Mouse (Mus musculus) CH12.LX (cell line): Measurements from ENCODE around the gene Wee2. TPM values are rescaled to one million over a fixed set of nuclear protein-coding genes. Genes with fewer than 3 reads are reported as not detected.

Experiments
- DNase-seq: peaks from one replicate; pipeline ENCODE4 v3.0.0-alpha.2; 2013; ENCODE audit errors: extremely low read depth
- H3K27ac ChIP-seq: 2 replicates; pipeline ENCODE4 v1.5.1; 2012; ENCODE audit warnings: low read depth, mild to moderate bottlenecking, control low read depth, moderate library complexity; ENCODE audit not compliant: insufficient read depth
- H3K27me3 ChIP-seq: replicated peaks from 2 replicates; pipeline ENCODE3; 2012; ENCODE audit warnings: inconsistent platforms
- H3K36me3 ChIP-seq, 2 experiments: replicated peaks in 1 of 2; 2 replicates each; pipeline versions ENCODE3 to v1.6.1; 2012; ENCODE audit warnings: inconsistent platforms in 1 of 2, low read length in 1 of 2, mild to moderate bottlenecking in 1 of 2, mixed read lengths in 1 of 2, moderate library complexity in 1 of 2; ENCODE audit not compliant: control insufficient read depth in 1 of 2, insufficient read depth in 1 of 2
- H3K4me1 ChIP-seq, 2 experiments: 2 replicates each; pipeline ENCODE4 v1.6.1; 2012; ENCODE audit warnings: inconsistent platforms in 1 of 2, moderate library complexity in 1 of 2; ENCODE audit not compliant: insufficient read depth in 2 of 2, control insufficient read depth in 1 of 2
- H3K4me2 ChIP-seq: 2 replicates; pipeline ENCODE4 v1.6.1; 2012; ENCODE audit warnings: low read depth, mild to moderate bottlenecking, control low read depth; ENCODE audit not compliant: poor library complexity, insufficient read depth, severe bottlenecking
- H3K4me3 ChIP-seq, 3 experiments: fragments of 150-350 bp in 1 of 3; sonication (generic) in 1 of 3; replicated peaks in 1 of 3; 2 replicates each; pipeline versions ENCODE3 to v1.5.1; 2011 to 2012; ENCODE audit warnings: low read depth in 2 of 3, low read length in 2 of 3, mild to moderate bottlenecking in 2 of 3, moderate library complexity in 2 of 3, control low read depth in 1 of 3, improper control_type of control experiment in 1 of 3, inconsistent platforms in 1 of 3, mixed read lengths in 1 of 3; ENCODE audit not compliant: poor library complexity in 1 of 3
- H3K79me2 ChIP-seq: replicated peaks from 2 replicates; pipeline ENCODE4 v1.6.1; 2012; ENCODE audit warnings: mild to moderate bottlenecking, moderate library complexity; ENCODE audit not compliant: control insufficient read depth, poor library complexity, insufficient read depth, severe bottlenecking; ENCODE audit errors: extremely low read depth
- H3K9ac ChIP-seq: 2 replicates; pipeline ENCODE4 v1.6.1; 2012; ENCODE audit warnings: low read depth, mild to moderate bottlenecking, control low read depth, moderate library complexity; ENCODE audit not compliant: insufficient read depth
- H3K9me3 ChIP-seq: replicated peaks from 2 replicates; pipeline ENCODE3; 2012; ENCODE audit warnings: low read length, inconsistent platforms, mixed read lengths
- BHLHE40 ChIP-seq: IDR thresholded peaks from 2 replicates; pipeline ENCODE4 v1.6.1; 2011; ENCODE audit warnings: mild to moderate bottlenecking, low read depth, low read length, improper control_type of control experiment
- CHD1 ChIP-seq: IDR thresholded peaks from 2 replicates; pipeline ENCODE4 v1.6.1; 2012; ENCODE audit warnings: low read depth, low read length, improper control_type of control experiment, inconsistent platforms
- CHD2 ChIP-seq: IDR thresholded peaks from 2 replicates; pipeline ENCODE4 v1.6.1; 2011; ENCODE audit warnings: low read length, improper control_type of control experiment
- CTCF ChIP-seq, 2 experiments: IDR thresholded peaks in 1 of 2; conservative IDR thresholded peaks in 1 of 2; 2 replicates each; pipeline ENCODE4 v1.5.1; 2011 to 2012; ENCODE audit warnings: low read depth in 2 of 2, low read length in 2 of 2, improper control_type of control experiment in 1 of 2, inconsistent platforms in 1 of 2, mild to moderate bottlenecking in 1 of 2, moderate library complexity in 1 of 2
- E2F4 ChIP-seq: IDR thresholded peaks from 2 replicates; pipeline ENCODE4 v1.6.1; 2011; ENCODE audit warnings: low read depth, low read length, improper control_type of control experiment; ENCODE audit not compliant: insufficient replicate concordance
- ELF1 ChIP-seq: IDR thresholded peaks from 2 replicates; pipeline ENCODE4 v1.6.1; 2014; ENCODE audit warnings: low read depth, mild to moderate bottlenecking, inconsistent platforms, low read length, improper control_type of control experiment
- EP300 ChIP-seq: IDR thresholded peaks from 2 replicates; pipeline ENCODE4 v1.6.1; 2011; ENCODE audit warnings: low read length, improper control_type of control experiment
- ETS1 ChIP-seq: conservative IDR thresholded peaks from 2 replicates; pipeline ENCODE4 v1.6.1; 2012; ENCODE audit warnings: low read depth, mild to moderate bottlenecking, inconsistent platforms, low read length, improper control_type of control experiment, moderate library complexity
- GABPA ChIP-seq: IDR thresholded peaks from 2 replicates; pipeline ENCODE4 v1.6.1; 2012; ENCODE audit warnings: low read depth, low read length, improper control_type of control experiment, inconsistent platforms; ENCODE audit not compliant: insufficient replicate concordance
- HCFC1 ChIP-seq: IDR thresholded peaks from 2 replicates; pipeline ENCODE4 v1.6.1; 2012; ENCODE audit warnings: low read depth, mild to moderate bottlenecking, inconsistent platforms, low read length, improper control_type of control experiment
- IRF4 ChIP-seq: IDR thresholded peaks from 2 replicates; pipeline ENCODE4 v1.6.1; 2014; ENCODE audit warnings: low read depth, mild to moderate bottlenecking, inconsistent platforms, low read length, improper control_type of control experiment
- JUN ChIP-seq: IDR thresholded peaks from 2 replicates; pipeline ENCODE4 v1.6.1; 2011; ENCODE audit warnings: low read depth, mild to moderate bottlenecking, low read length, improper control_type of control experiment, moderate library complexity; ENCODE audit not compliant: insufficient read depth
- JUND ChIP-seq: conservative IDR thresholded peaks from 2 replicates; pipeline ENCODE4 v1.6.1; 2011; ENCODE audit warnings: low read depth, low read length, improper control_type of control experiment
- MAX ChIP-seq: IDR thresholded peaks from 2 replicates; pipeline ENCODE4 v1.6.1; 2011; ENCODE audit warnings: low read length, improper control_type of control experiment
- MAZ ChIP-seq: IDR thresholded peaks from 2 replicates; pipeline ENCODE4 v1.6.1; 2012; ENCODE audit warnings: low read depth, mild to moderate bottlenecking, inconsistent platforms, low read length, improper control_type of control experiment, moderate library complexity
- MEF2A ChIP-seq: IDR thresholded peaks from 2 replicates; pipeline ENCODE4 v1.6.1; 2014; ENCODE audit warnings: low read depth, mild to moderate bottlenecking, inconsistent platforms, low read length, improper control_type of control experiment, borderline replicate concordance
- MXI1 ChIP-seq: IDR thresholded peaks from 2 replicates; pipeline ENCODE4 v1.6.1; 2011; ENCODE audit warnings: mild to moderate bottlenecking, low read depth, low read length, improper control_type of control experiment
- NELFE ChIP-seq: IDR thresholded peaks from 2 replicates; pipeline ENCODE4 v1.6.1; 2011; ENCODE audit warnings: low read depth, low read length, improper control_type of control experiment
- NRF1 ChIP-seq: IDR thresholded peaks from 2 replicates; pipeline ENCODE4 v1.6.1; 2014; ENCODE audit warnings: low read depth, mild to moderate bottlenecking, inconsistent platforms, low read length, improper control_type of control experiment, moderate library complexity
- PAX5 ChIP-seq: IDR thresholded peaks from 2 replicates; pipeline ENCODE4 v1.6.1; 2012; ENCODE audit warnings: low read length, inconsistent platforms, mixed read lengths
- POLR2A ChIP-seq: IDR thresholded peaks from 2 replicates; pipeline ENCODE4 v1.6.1; 2011; ENCODE audit warnings: low read depth, mild to moderate bottlenecking, improper control_type of control experiment, low read length
- POLR2AphosphoS2 ChIP-seq: IDR thresholded peaks from 2 replicates; pipeline ENCODE4 v1.6.1; 2011; ENCODE audit warnings: low read depth, low read length, improper control_type of control experiment
- RAD21 ChIP-seq: IDR thresholded peaks from 2 replicates; pipeline ENCODE4 v1.6.1; 2011; ENCODE audit warnings: low read depth, mild to moderate bottlenecking, low read length, improper control_type of control experiment, moderate library complexity
- RCOR1 ChIP-seq: conservative IDR thresholded peaks from 2 replicates; pipeline ENCODE4 v1.6.1; 2012; ENCODE audit warnings: low read depth, mild to moderate bottlenecking, inconsistent platforms, low read length, improper control_type of control experiment
- SMC3 ChIP-seq: IDR thresholded peaks from 2 replicates; pipeline ENCODE4 v1.6.1; 2011; ENCODE audit warnings: low read depth, low read length, improper control_type of control experiment
- TCF12 ChIP-seq: IDR thresholded peaks from 2 replicates; pipeline ENCODE4 v1.6.1; 2014; ENCODE audit warnings: low read depth, mild to moderate bottlenecking, inconsistent platforms, low read length, improper control_type of control experiment
- UBTF ChIP-seq: IDR thresholded peaks from 2 replicates; pipeline ENCODE4 v1.6.1; 2012; ENCODE audit warnings: low read depth, mild to moderate bottlenecking, inconsistent platforms, low read length, improper control_type of control experiment, moderate library complexity
- USF2 ChIP-seq: conservative IDR thresholded peaks from 2 replicates; pipeline ENCODE4 v1.6.1; 2011; ENCODE audit warnings: low read depth, low read length, improper control_type of control experiment
- ZC3H11A ChIP-seq: IDR thresholded peaks from 2 replicates; pipeline ENCODE4 v1.6.1; 2012; ENCODE audit warnings: low read depth, mild to moderate bottlenecking, inconsistent platforms, low read length, improper control_type of control experiment
- ZKSCAN1 ChIP-seq: IDR thresholded peaks from 2 replicates; pipeline ENCODE4 v1.6.1; 2012; ENCODE audit warnings: low read depth, inconsistent platforms, low read length, improper control_type of control experiment, borderline replicate concordance
- ZMIZ1 ChIP-seq: IDR thresholded peaks from 2 replicates; pipeline ENCODE4 v1.6.1; 2012; ENCODE audit warnings: low read depth, mild to moderate bottlenecking, inconsistent platforms, low read length, improper control_type of control experiment
- ZNF384 ChIP-seq: IDR thresholded peaks from 2 replicates; pipeline ENCODE4 v1.6.1; 2012; ENCODE audit warnings: low read depth, low read length, improper control_type of control experiment, inconsistent platforms
- dilution Hi-C: fragments of 300-500 bp; cut with MboI; formaldehyde crosslinking; loops from 2 replicates; pipeline ENCODE4 v1.14.3; 2020; ENCODE audit warnings: low sequenced_read_pairs; ENCODE audit not compliant: extremely low pct_unique_long_range_greater_than_20kb, extremely low pct_ligation_motif_present
- in situ Hi-C: fragments of 300-500 bp; cut with MboI; formaldehyde crosslinking; loops from 3 replicates; pipeline ENCODE4 v1.14.3; 2019; ENCODE audit warnings: low sequenced_read_pairs, low pct_ligation_motif_present, low pct_unique_long_range_greater_than_20kb, mixed read lengths
- polyA plus RNA-seq: library from polyadenylated mRNA; unstranded; fragments of >175 nt; gene quantifications from 2 replicates; pipeline ENCODE4 v1.2.1, GENCODE M21; 2012; ENCODE audit warnings: low read depth; ENCODE audit not compliant: insufficient read length
- total RNA-seq, 2 experiments: library from RNA; depleted of rRNA; stranded (reverse); fragments of 300-350 nt in 1 of 2; fragments of >200 nt in 1 of 2; gene quantifications; 2 replicates each; pipeline ENCODE4 v1.2.3; 2012 to 2014

The Wee2 gene
- total and polyA plus RNA-seq, 3 experiments: not detected

DNA sequence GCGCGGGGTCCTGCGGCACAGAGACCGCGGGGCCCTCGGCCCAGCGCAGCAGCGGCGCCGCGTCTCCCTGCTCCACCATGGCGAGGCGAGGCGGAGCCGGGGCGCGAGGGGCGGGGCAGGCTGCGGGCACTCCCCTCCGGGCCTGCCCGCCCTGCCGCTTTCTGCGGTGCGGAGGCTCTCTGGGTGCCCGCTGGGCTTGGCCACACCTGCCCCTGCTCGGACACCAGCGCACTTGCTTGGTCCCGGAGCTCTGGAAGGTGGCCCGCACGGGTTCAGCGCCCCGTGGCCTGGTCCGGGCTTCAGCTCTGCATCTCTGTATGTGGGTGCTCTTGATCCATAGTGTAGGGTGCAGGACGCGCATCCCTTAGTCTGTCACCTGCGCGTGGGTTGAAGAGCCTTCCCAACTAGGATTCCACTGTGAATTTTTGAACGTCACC, 2.8 kb upstream of the Wee2 start, which contains the start of gene E330009J07Rik:
Gene E330009J07Rik, minus strand, starts transcription at position 89 of the 437 bp plus-strand sequence.
- dilution Hi-C loops: no loop called here
- Histone ChIP-seq H3K27me3 (peaks cover 10% of the 10 kb centered on the region), H3K79me2 (no peaks in the 10 kb centered on the region), H3K4me3 (peak within 1 kb of the TSS; percentile 59 to 85 (median 68)), H3K4me2 (peak within 1 kb of the TSS; percentile 77), H3K27ac (no peak within 1 kb of the TSS), H3K9ac (peak within 1 kb of the TSS; percentile 56), H3K4me1 (peaks cover 28 to 42% of the 10 kb centered on the region in 2 experiments), H3K9me3 (no peaks in the 10 kb centered on the region)
- DNase-seq: no peak
- no peak for TF ChIP-seq RAD21
- no peak for TF ChIP-seq ETS1
- no peak for TF ChIP-seq ELF1
- TF ChIP-seq MXI1: peak; percentile 25; the same call in 1 of the 2 replicates
- peak; percentile 37; the same call in 1 of the 2 replicates for TF ChIP-seq TCF12
- no peak for TF ChIP-seq CHD2
- TF ChIP-seq UBTF: no peak
- TF ChIP-seq E2F4: no peak
- peak; percentile 80 for TF ChIP-seq POLR2A
- TF ChIP-seq CHD1: no peak
- TF ChIP-seq ZKSCAN1: no peak
- no peak for TF ChIP-seq USF2
- TF ChIP-seq JUN: no peak
- TF ChIP-seq EP300: no peak
- no peak for TF ChIP-seq RCOR1
- TF ChIP-seq MEF2A: no peak
- peak; percentile 25; the same call in 1 of the 2 replicates for TF ChIP-seq NRF1
- no peak for TF ChIP-seq SMC3
- no peak for TF ChIP-seq POLR2AphosphoS2
- TF ChIP-seq ZMIZ1: peak; percentile 58; the same call in 1 of the 2 replicates
- TF ChIP-seq NELFE: peak; percentile 71; the same call in 1 of the 2 replicates
- no peak for TF ChIP-seq MAX
- no peak for TF ChIP-seq MAZ
- TF ChIP-seq, all 38 proteins: peak for 6
- no peaks in the 10 kb centered on the region for H3K36me3 ChIP-seq
- in situ Hi-C loops: no loop called here

DNA sequence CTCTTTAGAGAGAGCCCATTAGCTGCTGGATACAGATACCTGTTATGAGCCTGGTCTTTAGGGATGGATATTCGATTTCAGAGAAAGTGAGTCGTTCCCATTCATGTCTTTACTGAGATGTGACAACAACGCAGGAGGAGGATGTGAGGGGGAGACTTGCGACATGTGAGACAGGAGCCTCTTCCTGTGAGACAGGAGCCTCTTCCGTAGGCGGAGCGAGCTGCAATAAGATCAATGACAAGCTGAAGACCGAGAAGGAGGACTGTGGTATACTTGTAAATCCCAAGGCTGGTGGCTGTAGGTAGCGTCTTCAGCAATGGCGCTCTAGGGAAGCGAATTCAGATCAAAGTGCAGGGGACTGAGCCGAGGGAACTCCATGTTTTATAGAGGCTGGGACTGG, 843 bp downstream of the Wee2 start:
- H3K27ac ChIP-seq: no peak overlapping the region
- no peak for TF ChIP-seq PAX5
- TF ChIP-seq ZNF384: no peak
- TF ChIP-seq JUND: no peak
- no peak for TF ChIP-seq MXI1
- no peak for TF ChIP-seq ETS1
- TF ChIP-seq SMC3: no peak
- no peak for TF ChIP-seq USF2
- no peak for TF ChIP-seq HCFC1
- TF ChIP-seq JUN: no peak
- TF ChIP-seq POLR2AphosphoS2: no peak
- no peak for TF ChIP-seq GABPA
- TF ChIP-seq MAZ: no peak
- TF ChIP-seq MAX: no peak
- TF ChIP-seq IRF4: no peak
- TF ChIP-seq ZC3H11A: no peak
- no peak for TF ChIP-seq CTCF (conservative IDR thresholded peaks at IDR 0.05 in 1 of 2, IDR thresholded peaks at IDR 0.05 in 1 of 2; ENCODE audit: low read depth in 2 of 2, low read length in 2 of 2)
- no peak for TF ChIP-seq CHD1
- TF ChIP-seq BHLHE40: no peak
- dilution Hi-C loops (no loop called here), in situ Hi-C loops (no loop called here)
- H3K4me3 ChIP-seq: no peak overlapping the region
- H3K36me3 ChIP-seq: no peaks in the 10 kb centered on the region
- H3K4me2 ChIP-seq: no peak overlapping the region
- DNase-seq: no peak
- H3K27me3 ChIP-seq: peaks cover 10% of the 10 kb centered on the region
- no peaks in the 10 kb centered on the region for H3K9me3 ChIP-seq
- H3K79me2 ChIP-seq: no peaks in the 10 kb centered on the region
- no peak overlapping the region for H3K9ac ChIP-seq
- peaks cover 2 to 5% of the 10 kb centered on the region in 2 experiments; a peak in 3 of 4 replicates for H3K4me1 ChIP-seq
